Mouse (Mus musculus) kidney, adult 11 months (tissue): ENCODE measurements around the gene 9230102O04Rik.

Experiments used
- DNase-seq: peaks from one replicate; pipeline ENCODE4 v3.0.0; 2022

The 9230102O04Rik gene

DNA sequence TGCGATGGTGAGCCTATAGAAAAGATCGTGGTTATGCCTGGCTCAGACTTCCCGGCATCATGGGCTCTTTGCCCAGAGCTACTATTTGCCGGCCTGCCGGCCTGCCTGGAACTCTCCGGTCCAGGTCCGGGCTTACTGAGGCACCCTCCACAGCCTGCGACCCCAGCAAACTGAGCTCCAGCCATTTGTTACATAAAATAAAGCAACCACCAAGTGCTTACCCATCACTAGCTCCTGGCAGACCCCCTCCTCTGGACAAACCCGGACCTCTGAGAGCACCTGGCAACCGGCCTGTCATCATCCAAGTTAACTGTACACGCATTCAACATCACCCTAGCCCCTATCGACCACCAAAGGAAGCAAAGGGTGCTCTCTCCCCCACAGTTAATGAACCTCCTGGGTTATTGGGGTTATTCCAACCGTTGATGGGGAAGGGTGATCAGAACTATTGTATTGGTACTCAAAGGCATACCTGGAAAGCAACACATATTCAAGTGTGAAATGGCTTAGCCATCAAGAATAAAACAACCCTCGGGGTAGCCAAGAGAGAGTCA is 4.0 kb downstream of the 9230102O04Rik start:
- no peak for DNase-seq

DNA sequence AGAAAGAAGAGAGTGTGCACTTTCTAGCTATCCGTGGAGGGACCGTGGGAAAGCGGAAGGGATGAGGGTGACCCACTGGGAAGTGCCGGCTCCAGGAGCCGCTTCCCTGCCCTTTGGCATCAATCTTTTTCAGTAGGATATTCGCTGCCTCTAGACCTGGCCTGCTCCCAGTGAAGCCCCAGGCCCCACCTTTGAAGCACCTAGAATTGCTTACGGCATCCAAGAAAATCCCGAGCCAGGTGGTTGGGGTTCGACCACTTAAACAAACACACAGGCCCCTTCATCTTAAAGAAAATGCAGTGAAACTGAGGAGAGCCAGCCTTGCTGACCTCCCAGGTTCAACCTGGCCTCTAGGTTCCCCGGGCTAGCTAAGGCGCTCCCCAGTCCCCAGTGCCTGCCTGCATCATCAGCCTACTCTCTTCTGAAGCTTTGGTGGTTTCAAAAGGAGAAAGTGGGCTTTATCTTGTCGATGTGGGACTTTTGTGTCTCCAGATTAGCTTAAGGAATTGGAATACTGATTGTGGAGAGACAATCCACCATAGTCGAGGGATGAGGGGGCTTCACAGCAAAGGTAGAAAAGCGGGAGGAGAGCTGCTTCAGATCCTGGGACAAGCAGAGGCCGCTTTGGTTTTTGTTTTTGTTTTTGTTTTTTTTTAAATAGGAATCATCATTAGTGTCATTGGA is 4.7 kb downstream of the 9230102O04Rik start:
- no peak for DNase-seq

DNA sequence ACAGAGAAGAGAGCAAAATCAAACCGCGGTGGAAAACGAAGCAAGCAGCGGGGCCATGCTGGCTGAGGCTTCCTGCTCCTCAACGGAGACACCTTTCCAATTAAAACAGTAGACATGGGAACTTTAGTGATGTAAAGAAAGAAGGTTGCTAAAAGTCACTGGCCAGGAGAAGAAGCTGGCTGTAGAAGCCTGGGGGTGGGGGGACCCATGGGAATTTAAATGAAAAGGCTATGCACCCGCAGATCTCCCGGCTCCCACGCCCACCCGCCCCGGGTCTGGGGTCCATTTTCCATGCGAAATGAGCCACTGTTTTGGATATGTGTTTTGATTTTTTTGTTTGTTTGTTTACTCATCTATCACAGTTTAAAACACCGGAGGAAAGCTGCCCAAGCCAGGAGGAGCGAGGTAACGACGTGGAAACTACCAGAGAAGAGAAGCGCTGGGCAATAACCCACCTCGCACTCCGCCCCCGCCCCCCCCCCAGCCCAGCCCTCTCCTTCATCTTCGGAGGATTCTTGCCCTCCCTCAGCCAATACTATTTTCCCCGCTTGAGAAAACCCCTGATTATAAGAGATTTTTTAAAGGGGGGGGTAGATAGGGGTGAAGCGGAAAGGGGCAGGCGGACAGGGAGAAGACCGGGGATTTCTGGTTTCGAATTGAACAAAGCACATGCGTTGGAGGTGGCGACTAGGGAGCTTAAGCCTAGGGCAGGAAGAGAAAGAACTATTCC is 5.4 kb downstream of the 9230102O04Rik start:
- DNase-seq = no peak

DNA sequence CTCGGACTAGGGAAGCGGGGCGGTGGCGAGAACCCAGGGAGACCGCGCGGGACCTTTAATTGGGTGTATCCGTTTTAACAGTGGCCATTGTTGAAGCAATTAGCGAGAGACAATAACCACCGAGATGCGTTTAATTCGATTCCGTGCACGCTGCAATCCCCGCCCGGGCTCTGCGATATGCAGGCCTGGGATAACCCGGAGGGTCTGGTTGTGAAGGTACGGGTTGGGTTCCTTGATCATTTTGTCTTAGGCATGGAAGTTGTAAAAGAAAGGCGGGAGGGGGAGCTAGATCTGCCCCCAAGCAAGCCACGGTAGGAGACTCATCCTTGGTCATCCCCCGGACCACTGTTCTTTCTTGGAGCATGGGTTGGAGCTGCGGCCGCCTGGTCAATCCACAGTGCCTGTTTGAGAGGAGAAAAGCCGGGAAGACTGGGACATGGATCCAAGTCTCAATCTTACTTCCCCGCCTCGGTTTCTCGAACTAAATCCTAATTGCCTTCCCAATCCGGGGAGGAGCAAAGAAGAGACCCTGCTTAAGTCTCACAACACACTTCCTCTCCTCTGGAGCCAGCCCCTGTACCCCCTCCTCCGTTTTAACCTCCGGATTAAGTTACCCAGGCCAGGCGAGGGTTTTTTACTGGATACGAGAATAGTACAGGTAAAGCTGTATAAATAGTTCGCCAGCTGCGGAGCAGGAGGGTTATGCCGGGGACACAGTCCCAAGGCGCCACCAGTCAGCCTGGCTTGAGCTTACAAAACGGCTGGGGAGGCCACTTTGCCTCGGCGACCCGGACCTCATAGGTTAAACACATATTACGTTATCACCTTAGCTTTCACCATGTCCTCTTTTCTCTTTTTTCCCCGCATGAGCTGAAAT is 6.2 kb downstream of the 9230102O04Rik start:
- DNase-seq = no peak

DNA sequence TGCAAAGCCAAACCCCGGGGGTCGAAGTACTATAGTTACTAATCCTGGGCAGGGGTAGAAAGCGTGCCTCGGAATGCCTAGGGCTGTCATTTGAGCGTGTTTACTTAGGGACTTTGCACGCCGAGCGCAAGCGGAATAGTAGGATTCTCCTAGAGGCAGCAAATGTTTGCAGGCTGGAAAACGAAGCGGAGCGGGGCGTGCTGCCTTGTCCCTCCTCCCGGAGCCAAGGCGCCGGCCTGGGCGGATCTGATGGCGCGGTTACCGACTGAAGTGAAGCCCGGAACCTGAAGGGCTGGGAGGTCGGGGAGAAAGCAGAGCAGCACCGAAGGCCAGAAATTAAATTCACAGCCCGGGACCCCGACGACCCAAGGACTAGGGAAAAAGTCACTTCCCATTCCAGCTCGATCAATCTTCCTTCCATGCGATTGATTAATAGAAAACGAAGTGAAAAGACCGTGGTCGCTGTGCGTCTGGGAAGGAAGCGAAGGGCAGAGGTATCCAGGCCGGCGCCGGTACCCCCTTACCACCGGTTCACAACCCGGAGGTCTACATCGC is 6.9 kb downstream of the 9230102O04Rik start:
- DNase-seq = no peak

DNA sequence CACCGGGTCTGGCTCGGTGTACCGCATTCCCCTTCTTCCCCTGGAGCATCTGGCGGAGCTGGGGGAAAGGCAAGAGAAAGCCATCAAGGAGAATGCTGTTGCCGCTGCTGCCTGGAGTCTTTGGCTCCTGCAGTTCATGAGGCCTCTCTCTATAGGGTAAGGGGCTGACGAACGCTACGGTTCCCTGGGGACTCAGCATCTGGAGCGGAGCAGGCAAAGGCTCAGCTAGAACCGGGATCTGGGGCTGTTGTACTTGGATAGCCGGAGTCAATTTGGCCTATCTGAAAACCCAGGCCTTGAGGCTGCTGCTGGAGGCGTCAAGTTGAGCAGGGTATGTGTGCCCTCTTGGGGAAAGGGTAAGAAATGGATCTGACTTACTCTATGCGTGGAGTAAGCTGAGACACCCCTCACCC is 7.7 kb downstream of the 9230102O04Rik start:
- no peak for DNase-seq

DNA sequence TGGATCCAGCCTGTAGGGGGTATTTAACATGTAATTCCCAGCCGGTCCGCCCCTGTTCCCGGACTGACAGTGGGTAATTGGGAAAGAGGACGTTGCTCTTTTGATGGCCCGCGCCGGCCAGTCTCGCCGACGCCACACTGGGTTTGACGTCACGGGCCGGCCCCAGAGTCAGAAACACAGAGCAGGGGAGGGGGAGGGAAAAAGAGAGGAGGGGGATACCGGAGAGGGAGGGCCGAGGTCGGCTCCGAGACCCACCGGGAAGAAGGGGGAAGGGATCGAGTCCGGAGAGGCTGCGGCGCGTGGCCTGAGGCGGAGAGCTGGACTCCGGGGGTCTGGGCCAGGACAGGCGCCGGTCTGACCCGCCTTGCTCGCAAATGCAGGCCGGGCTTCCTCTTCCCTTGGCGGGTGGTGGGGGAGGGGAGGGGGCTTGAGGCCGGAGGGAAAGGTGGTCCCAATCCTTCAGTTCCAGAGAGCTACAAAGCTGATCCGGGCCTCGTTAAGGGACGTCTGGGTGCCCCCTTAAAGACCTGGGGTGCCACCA is 8.2 kb downstream of the 9230102O04Rik start, which contains the start of gene 4930412O13Rik:
TSS of gene 4930412O13Rik (plus strand) at position 202 of the 541 bp plus-strand sequence.
- DNase-seq = no peak

DNA sequence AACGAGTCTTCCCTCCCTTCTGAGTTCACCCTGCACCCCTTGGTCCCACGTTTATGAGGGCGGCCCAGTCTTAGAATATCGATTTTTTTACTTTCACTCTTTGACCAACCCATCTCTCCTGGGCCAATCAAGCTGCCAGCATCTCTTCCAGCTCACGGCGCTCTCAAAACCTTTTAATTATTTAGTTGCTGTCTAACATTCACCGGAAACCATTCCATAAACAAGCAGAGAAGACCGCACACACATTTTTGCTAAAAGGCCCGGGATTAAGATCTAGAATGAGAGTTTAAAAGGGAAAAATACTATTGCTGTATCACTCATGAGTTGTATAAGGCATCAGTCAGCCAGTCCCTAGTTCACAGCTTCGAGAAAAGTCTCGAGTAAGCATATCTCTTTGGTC is 9.1 kb downstream of the 9230102O04Rik start:
- DNase-seq = no peak

DNA sequence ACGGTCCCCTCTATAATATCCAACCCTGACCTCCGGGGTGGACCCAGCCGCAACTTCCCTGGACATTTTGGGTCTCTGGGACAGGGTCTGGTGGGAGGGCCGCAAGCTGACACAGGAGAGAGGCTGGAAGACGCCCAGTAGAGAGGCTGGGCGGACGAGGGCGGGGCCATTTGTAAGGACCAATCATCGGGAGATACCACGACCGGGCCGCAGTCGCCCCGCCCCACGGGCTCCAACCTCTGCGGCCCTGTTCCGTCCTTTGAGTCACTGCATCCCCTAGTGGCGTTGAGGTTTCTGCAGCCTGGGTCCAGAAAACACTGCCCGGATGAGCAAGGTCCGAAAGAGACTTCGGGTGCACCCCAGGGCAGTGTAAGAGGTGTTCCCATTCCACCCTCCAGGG is 9.8 kb downstream of the 9230102O04Rik start:
- DNase-seq = peak; percentile 89

DNA sequence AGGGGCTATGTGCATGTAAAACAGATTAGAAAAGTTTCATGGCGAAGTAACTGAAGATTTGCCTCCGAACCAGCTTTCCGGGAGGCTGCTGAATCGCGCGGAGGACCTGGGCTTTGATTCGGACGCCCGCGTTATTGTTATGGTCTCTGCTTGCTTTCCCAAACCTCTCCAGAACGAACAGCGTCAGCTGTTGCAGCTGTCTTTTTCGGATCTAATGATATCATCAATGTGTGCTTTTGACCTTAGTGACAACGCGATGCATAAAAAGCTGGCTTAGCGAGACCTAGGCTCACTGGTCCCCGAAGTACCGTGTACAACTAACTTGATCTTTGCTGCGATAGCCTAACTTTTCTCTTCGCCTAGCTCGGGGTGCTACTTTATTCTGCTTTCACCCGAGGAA is 10.2 kb downstream of the 9230102O04Rik start:
- DNase-seq = no peak

DNA sequence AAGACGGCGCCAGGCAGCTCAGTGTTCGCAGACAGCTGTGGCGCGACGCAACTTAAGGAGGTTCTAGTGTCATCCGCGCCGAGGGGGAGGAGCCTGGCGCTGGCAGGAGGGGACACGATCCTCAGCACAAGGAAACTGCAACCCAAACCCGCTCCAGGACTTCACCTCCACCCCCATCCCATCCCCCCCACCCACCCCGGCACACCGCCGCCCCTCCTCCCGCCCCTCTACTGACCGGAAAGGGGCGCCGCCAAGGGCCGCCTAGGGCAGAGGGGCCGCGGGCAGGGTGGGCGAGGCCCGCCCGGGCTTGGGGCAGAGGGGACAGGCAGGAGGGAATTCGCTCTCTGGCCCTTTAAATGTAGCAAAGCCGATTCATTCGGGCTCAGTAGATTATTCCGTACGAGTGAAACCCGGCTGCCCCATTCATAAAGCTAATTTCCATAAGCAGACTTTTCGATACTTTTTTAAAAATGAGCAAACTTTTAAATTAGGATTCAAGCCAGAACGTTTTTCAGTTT is 10.7 kb downstream of the 9230102O04Rik start:
- DNase-seq = peak; percentile 57

DNA sequence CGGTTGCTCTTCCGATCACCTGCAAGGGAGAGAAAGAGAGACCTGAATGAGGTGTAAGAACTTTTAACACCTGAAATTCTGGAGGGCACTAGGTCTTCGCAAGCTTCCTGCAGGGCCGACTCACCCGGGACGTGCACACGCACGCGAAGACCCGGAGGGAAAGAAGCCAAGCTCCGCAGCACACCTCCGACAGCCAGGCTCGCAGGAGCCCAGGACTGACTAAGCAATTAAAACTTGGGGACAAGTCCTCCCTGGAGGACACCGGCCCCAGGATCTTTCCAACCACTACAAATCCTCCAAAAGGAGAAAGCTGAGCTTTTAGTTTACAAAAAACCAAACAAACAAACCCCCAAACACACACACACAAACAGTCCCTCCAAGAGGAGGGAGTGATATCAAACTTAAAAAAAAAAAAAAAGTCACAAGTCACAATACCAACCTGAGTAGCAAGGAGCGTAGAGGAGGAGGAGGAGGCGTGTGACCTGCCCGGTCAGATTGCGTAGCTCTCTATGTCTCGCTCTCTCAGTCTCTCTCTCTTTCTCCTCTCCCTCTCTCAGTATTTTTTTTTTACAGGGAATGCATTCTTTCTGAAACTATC is 11.3 kb downstream of the 9230102O04Rik start:
- DNase-seq = no peak

DNA sequence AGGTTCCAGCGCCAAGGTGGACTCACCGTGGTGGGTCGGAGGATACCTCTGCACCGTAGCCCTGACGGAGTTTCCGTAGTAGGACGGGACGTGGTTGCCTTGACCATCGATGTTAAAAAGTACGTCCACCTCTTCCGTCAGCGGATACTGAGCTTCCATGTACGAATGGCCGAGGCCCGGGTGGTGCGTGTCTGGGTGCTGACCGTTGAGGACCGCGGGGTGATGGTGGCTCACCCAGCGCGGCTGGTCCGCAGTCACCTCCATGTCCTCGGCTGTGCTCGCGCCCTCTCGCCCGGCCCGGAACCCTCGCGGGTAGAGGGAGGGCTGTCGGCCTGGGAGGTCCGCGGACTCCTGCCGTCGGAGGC is 12.0 kb downstream of the 9230102O04Rik start:
- DNase-seq = no peak

DNA sequence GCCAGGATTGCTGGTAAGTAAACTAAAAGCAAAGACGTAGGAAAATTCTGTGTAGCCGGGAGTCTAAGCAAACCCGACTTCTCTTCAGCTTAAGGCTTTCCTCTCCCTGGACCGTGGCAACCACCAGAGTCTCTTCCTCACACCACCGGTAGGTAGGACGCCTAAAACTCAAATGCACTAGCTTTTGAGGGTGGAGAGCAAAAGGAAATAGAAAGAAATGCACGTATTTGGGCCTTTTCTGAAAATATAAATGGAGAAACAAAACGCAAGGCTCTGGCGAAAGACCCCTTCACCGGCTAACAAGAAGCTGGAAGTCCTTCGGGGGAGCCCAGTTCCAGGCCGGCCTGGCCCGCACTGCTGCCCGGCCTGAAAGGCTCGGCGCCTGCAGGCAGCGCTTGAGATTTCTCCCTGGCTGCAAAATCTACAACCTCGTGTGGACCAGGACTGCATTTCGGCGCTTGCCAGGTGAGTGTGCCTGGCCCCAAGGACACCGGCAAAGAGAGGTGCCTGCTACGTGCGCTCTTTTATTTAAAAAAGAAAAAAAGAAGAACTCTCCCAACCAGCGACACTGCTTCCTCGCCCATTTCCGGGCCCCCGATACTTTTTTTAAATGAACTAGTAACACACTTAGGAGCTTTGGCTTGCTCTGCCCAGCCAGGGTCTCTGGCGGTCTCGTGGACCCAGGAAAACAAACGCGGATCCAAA is 12.6 kb downstream of the 9230102O04Rik start:
- DNase-seq = no peak

DNA sequence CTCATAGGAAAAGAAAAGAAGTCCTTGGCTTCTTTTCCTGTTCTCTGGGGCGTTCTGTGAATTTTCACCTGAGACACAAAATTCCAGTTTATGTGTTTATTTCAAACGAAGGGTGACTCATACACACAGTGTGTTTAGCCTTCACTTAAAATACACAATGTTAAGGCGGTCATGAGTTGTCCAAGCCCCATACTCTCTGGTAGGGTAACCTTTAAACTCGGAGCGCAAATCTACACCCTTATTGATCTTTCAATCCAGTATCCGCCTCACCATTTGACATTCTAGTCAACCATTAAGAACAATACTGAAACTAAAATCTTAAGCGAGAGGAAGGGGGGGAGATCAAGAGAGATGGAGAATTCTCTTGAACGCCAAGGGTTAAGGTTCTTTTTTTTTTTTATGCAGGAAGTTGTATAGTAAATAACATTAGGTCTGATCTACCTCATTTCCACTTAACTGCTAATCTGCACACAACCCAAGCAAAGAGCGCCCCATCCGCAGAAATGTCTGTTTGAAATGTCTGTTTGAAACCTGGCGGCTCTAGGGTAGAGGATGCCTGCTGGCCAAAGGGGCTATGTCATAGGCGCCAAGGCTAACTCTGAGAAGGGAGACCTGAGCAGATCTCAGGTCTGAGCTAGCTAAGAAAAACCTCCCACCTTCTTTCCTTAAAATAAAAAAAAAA is 13.5 kb downstream of the 9230102O04Rik start:
- no peak for DNase-seq

DNA sequence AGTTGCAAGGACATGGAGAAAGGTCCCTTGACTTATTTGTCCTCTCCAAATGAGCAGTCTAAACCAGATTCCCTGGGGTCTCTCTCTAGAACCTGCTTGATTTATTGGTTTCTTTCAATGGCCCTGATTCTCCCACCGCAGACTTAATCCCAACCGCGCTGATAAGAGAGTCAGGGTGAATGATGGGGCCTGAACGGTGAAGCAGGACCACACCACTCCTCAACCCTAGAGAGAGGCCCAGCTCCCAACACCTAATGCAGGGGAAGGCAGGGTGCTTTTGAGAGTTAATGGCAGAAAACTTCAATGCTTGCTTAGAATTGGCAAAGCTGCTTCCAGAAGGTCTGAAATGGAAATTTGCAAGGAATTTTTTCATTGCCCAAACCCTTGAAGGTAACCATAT is 14.1 kb downstream of the 9230102O04Rik start:
- DNase-seq = no peak

DNA sequence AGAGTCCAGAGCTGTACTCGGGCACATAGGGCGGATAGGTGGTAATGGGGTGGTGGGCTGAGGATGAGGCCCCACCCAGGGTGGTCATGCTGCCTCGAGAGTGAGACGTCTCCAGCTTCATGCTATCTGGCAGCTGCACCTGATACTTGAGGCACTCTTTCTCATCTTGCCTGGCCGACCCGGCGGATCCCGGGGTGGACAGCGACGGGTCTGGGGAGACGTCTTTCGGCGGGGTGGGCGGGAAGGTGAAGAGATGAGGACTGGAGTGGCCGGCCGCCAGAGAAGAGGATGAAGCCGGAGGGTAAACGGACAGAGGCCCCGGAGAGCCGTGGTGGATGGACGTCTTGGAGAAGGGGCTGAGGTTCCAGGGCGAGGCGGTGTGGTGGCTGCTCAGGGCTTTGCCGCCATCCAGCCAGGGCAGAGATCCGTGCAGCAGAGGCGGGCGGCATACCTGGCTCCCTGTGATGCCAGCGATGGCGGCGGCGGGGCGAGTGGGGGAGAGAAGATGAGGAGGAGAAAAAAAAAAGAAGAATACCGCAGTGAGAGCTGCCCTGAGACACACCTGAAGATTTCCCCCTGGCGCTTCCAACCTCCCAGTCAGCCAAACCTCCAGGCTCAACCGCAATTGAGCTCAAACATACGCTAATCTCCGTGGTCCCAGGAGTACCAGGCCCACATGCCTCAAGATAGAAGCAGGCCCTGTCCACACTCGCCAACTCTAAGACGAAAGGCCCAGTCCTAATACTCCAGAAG is 14.7 kb downstream of the 9230102O04Rik start:
- DNase-seq = no peak

DNA sequence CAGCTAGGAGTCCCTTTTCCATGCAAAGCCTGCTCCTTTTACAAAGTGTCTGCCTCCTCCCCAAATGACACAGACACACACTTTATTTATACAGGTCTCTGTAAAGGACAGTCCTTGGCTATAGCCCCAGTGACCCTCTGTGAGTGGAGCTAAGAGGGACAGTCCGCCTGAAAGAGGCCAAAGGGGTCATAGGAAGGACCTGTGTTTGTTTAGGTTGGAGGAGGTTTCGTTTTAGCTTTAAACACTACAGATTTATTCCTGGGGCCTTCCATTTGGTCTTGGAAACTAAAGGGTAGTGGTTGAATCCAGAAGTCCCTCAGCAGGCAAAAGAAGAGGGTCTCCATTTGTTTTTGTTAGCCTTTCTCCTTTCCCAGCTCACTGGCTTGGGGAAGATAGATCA is 15.6 kb downstream of the 9230102O04Rik start:
- DNase-seq = no peak

DNA sequence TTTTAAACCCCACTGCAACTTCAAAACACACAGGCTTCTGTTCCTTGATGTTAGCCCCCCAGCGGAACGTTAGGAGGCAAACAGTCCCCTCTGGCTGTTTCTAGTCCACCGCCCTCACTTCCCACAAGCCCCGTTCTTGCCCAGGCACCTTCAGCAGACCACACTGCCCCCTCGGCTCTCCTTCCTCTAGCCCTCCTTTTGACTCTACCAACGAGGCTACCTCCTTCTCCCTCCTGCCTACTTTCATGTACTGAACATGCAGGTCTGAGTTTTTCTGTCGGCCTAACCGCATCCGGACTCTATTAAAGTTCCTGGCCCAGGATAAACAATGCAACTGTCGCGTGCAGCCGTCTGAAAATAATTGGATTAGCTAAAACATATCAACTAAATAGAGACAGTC is 16.7 kb downstream of the 9230102O04Rik start:
- DNase-seq = no peak

DNA sequence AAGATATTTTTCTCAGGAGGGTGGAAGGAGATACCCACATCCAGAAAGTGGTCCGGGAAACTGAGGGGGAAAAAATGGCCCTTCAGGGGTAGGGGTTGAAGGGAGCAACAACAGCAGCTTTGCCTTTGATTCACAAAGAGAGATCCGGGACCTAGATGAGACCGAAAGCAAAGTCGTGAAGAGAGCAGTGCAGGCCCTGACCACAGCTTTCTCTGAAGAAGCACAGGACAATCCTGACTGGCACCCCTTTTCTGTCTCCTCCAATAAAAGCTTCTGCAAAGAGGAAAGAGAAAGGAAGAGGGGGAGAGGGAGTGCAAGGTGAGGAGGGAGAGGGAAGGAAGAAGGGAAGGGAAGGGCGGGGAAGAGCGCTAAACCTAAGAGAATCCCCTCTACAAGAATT is 17.5 kb downstream of the 9230102O04Rik start:
- no peak for DNase-seq
